Mouse (Mus musculus) left cerebral cortex, postnatal 10 days (tissue): Measurements from ENCODE around the gene 4930402F06Rik. TPM values are rescaled to one million over a fixed set of nuclear protein-coding genes. Genes with fewer than 3 reads are reported as not detected.

Experiments
- total RNA-seq, 2 experiments: library from RNA; stranded (reverse); gene quantifications; 2 replicates each; pipeline ENCODE4 v1.2.3; 2021

Gene 4930402F06Rik
- total RNA-seq, 2 experiments from 2014 or later, result not detected

Other genes starting within 250 kb of the 4930402F06Rik start
- gene Rab14, start 196.1 kb downstream of the 4930402F06Rik start, total RNA-seq, result 100 to 1,000 TPM; 218 to 225 TPM
- 10 to 100 TPM; 28.3 to 36.7 TPM for gene Gsn, start 140.8 kb downstream of the 4930402F06Rik start, total RNA-seq
- gene Stom, start 60.2 kb downstream of the 4930402F06Rik start, total RNA-seq, result 1 to 10 TPM; 6.5 to 7.5 TPM
- gene 4930568D16Rik, start 29.4 kb downstream of the 4930402F06Rik start, total RNA-seq, result not detected
- gene Ggta1, start 66.1 kb upstream of the 4930402F06Rik start, total RNA-seq, result 1 to 10 TPM; 3.7 to 4.2 TPM
- gene Dab2ip, start 161.1 kb upstream of the 4930402F06Rik start, total RNA-seq, result 100 to 1,000 TPM; 125 to 138 TPM